Mouse (Mus musculus) forebrain, embryonic 14.5 days (tissue): ENCODE data around the gene Psme2. TPM values are rescaled to one million over a fixed set of nuclear protein-coding genes. Genes with fewer than 3 reads are reported as not detected.

Source experiments
- ATAC-seq: fragments of 200-750 bp; cut with Nextera tagmentation; 2 replicates; pipeline ENCODE4 v1.8.0; 2017; ENCODE audit warnings: mild to moderate bottlenecking, moderate library complexity
- DNase-seq: peaks from one replicate; pipeline ENCODE4 v3.0.0-alpha.2; 2015; ENCODE audit warnings: low spot score
- H3K27ac ChIP-seq: fragments of 300-500 bp; sonication (generic); 2 replicates; pipeline ENCODE4 v1.5.1; 2014; ENCODE audit warnings: low read depth, mild to moderate bottlenecking, control low read depth, low read length, moderate library complexity
- H3K27me3 ChIP-seq: fragments of 300-500 bp; sonication (generic); replicated peaks from 2 replicates; pipeline ENCODE4 v1.6.1; 2014; ENCODE audit warnings: low read length, control low read depth, mixed read lengths; ENCODE audit not compliant: control insufficient read depth, insufficient read depth
- H3K36me3 ChIP-seq: fragments of 300-500 bp; sonication (generic); 2 replicates; pipeline ENCODE4 v1.6.1; 2014; ENCODE audit warnings: low read length, control low read depth; ENCODE audit not compliant: control insufficient read depth, insufficient read depth
- H3K4me1 ChIP-seq: fragments of 300-500 bp; sonication (generic); 2 replicates; pipeline ENCODE4 v1.6.1; 2014; ENCODE audit warnings: antibody characterized with exemption, low read length, control low read depth; ENCODE audit not compliant: control insufficient read depth, insufficient read depth
- H3K4me2 ChIP-seq: fragments of 300-500 bp; sonication (generic); 2 replicates; pipeline ENCODE4 v1.6.1; 2014; ENCODE audit warnings: mild to moderate bottlenecking, control low read depth, low read length
- H3K4me3 ChIP-seq: fragments of 300-500 bp; sonication (generic); 2 replicates; pipeline ENCODE4 v1.5.1; 2014; ENCODE audit warnings: low read depth, low read length, control low read depth
- H3K9ac ChIP-seq: fragments of 300-500 bp; sonication (generic); 2 replicates; pipeline ENCODE4 v1.6.1; 2014; ENCODE audit warnings: mild to moderate bottlenecking, low read length, control low read depth, moderate library complexity
- H3K9me3 ChIP-seq: fragments of 300-500 bp; sonication (generic); replicated peaks from 2 replicates; pipeline ENCODE4 v1.6.1; 2016; ENCODE audit warnings: low read length, control low read depth, mixed read lengths; ENCODE audit not compliant: control insufficient read depth
- WGBS: fragments of 180-500 bp; shearing (Covaris S2); extraction: QIAGEN DNeasy Blood & Tissue Kit; methylation state at CpG from one replicate; pipeline ENCODE4 v1.1.7; 2014; 5-methylcytosine and 5-hydroxymethylcytosine counted together
- polyA plus RNA-seq: library from polyadenylated mRNA; unstranded; fragments of >200 nt; fragmentation: Nextera tagmentation; extraction: Ambion mirVana; gene quantifications from 2 replicates; pipeline ENCODE4 v1.2.1, GENCODE M21; 2014

Psme2 gene
- polyA plus RNA-seq, 1 experiment from 2014 or later, result 206 TPM

DNA sequence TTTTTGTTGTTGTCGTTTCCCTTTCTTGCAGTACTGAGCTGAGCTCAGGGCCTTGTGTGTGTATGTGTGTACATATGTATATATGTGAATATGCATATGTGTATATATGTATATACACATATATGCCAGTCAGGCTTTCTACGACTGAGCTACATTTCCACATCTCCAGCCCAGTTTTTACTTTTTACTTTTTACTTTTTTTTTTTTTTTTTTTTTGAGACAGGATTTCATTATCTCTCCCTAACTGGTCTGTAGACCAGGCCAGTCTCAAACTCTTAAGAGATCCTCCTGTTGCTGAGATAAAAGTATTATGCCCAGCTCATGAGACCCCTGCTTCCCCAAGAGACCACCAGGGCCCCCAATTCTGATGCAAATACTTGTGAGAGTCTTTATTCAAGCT is 25.9 kb upstream of the Psme2 start:
- Histone ChIP-seq H3K27me3 (no peaks in the 10 kb centered on the region), H3K27ac (no peak overlapping the region), H3K9me3 (no peaks in the 10 kb centered on the region), H3K4me1 (no peaks in the 10 kb centered on the region), H3K9ac (no peak overlapping the region), H3K36me3 (no peaks in the 10 kb centered on the region), H3K4me2 (no peak overlapping the region), H3K4me3 (no peak overlapping the region)
- DNase-seq (no peak), ATAC-seq (no peak)
- 84% methylated on average over 2 of the region's 2 CpGs for WGBS

DNA sequence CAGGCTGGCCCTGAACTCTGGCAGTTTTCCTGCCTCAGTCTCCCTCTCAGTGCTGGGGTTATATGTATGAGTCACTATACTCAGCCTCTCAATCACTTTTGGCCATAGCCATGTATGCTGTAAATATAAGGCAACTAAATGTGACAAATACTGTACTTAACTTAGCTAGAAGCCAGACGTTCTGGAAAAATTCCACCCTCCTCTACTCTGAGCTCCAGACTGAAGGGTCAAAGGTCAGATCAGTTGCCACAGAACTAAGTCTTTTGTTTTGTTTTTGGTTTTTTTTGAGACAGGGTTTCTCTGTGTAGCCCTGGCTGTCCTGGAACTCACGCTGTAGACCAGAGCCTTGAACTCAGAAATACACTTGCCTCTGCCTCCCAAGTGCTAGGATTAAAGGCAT is 25.0 kb upstream of the Psme2 start:
- Histone ChIP-seq H3K4me1 (no peaks in the 10 kb centered on the region), H3K9me3 (no peaks in the 10 kb centered on the region), H3K9ac (no peak overlapping the region), H3K27ac (no peak overlapping the region), H3K27me3 (no peaks in the 10 kb centered on the region), H3K4me2 (no peak overlapping the region), H3K4me3 (no peak overlapping the region), H3K36me3 (no peaks in the 10 kb centered on the region)
- ATAC-seq (no peak), DNase-seq (no peak)
- WGBS, result 55% methylated on average over 2 of the region's 2 CpGs

DNA sequence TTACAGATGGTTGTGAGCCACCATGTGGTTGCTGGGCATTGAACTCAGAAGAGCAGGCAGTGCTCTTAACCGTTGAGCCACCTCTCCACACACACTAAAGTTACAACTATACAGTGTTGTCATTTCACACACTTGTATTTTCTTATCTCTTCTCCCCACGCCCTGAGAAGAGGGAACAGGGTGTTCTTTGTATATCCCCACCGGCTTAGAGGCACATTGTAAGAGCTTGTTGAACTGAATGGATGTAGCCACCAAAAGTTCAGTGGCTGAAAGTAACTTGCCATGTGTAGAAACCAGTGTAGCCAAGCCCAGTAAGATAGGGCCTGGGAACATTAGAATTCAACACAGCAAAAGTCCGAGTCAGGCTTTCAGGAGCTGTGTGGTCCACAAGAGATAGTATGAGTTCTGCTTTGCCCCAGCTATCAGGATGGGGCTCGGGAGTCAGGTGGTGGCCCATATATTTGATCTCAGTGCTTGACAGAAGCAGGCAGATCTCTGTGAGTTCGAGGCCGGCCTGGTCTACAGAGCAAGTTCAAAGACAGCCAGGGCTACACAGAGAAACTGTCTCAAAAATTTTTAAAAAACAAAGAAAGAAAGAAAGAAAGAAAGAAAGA is 23.8 kb upstream of the Psme2 start:
- Histone ChIP-seq H3K9me3 (no peaks in the 10 kb centered on the region), H3K27ac (no peak overlapping the region), H3K4me3 (no peak overlapping the region), H3K27me3 (no peaks in the 10 kb centered on the region), H3K9ac (no peak overlapping the region), H3K36me3 (peaks cover 7% of the 10 kb centered on the region; the same call in 1 of the 2 replicates), H3K4me1 (no peaks in the 10 kb centered on the region), H3K4me2 (no peak overlapping the region)
- no peak for ATAC-seq
- WGBS, result 82% methylated on average over 7 of the region's 7 CpGs
- DNase-seq, result no peak

DNA sequence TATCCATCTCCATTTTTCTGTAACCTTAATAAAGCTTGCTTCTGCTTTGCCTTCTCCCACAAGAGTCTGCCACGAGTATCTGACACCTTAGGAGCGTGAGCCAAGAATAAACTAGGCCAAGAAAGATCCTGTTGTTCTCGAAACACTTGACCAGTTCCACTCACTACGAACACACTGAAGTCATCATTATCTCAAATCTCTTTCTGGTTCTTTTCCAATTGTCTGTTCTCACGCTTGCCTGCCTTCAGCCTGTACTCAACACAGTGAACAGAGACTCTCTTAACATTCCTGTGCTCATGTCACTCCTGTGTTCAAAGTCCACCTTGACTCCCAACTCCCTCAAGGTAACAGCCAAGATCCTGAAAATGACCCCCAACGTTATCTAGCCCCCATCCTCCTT is 22.4 kb upstream of the Psme2 start:
- H3K4me3 ChIP-seq, result no peak overlapping the region
- H3K27me3 ChIP-seq, result no peaks in the 10 kb centered on the region
- H3K4me2 ChIP-seq, result no peak overlapping the region
- ATAC-seq (no peak), DNase-seq (no peak)
- H3K4me1 ChIP-seq, result no peaks in the 10 kb centered on the region
- no peaks in the 10 kb centered on the region for H3K9me3 ChIP-seq
- peaks cover 19% of the 10 kb centered on the region for H3K36me3 ChIP-seq
- no peak overlapping the region for H3K27ac ChIP-seq
- no peak overlapping the region for H3K9ac ChIP-seq
- 69% methylated on average over 6 of the region's 6 CpGs for whole genome bisulfite sequencing

GRCm38 (mm10) chr14:55608339-55608738 is 17.4 kb upstream of the Psme2 start:
- no peaks in the 10 kb centered on the region for H3K9me3 ChIP-seq
- H3K27ac ChIP-seq, result no peak overlapping the region
- H3K4me1 ChIP-seq, result no peaks in the 10 kb centered on the region
- no peak overlapping the region for H3K9ac ChIP-seq
- H3K4me2 ChIP-seq, result no peak overlapping the region
- WGBS, result 95% methylated on average over 6 of the region's 6 CpGs
- peaks cover 43% of the 10 kb centered on the region for H3K36me3 ChIP-seq
- H3K27me3 ChIP-seq, result no peaks in the 10 kb centered on the region
- DNase-seq (no peak), ATAC-seq (no peak)
- no peak overlapping the region for H3K4me3 ChIP-seq

GRCm38 (mm10) chr14:55605743-55606459 is 15.0 kb upstream of the Psme2 start:
- Histone ChIP-seq H3K9ac (no peak overlapping the region), H3K4me3 (no peak overlapping the region), H3K36me3 (peaks cover 68% of the 10 kb centered on the region), H3K27me3 (no peaks in the 10 kb centered on the region), H3K9me3 (no peaks in the 10 kb centered on the region), H3K4me1 (no peaks in the 10 kb centered on the region), H3K4me2 (no peak overlapping the region), H3K27ac (no peak overlapping the region)
- DNase-seq, result no peak
- no peak for ATAC-seq
- WGBS, result 94% methylated on average over 16 of the region's 16 CpGs

GRCm38 (mm10) chr14:55604823-55605222 is 13.9 kb upstream of the Psme2 start:
- H3K4me1 ChIP-seq, result no peaks in the 10 kb centered on the region
- no peak for DNase-seq
- 95% methylated on average over 11 of the region's 11 CpGs for WGBS
- no peaks in the 10 kb centered on the region for H3K9me3 ChIP-seq
- no peak overlapping the region for H3K4me2 ChIP-seq
- no peak overlapping the region for H3K9ac ChIP-seq
- H3K36me3 ChIP-seq, result peaks cover 73% of the 10 kb centered on the region
- H3K27me3 ChIP-seq, result no peaks in the 10 kb centered on the region
- ATAC-seq, result no peak
- no peak overlapping the region for H3K4me3 ChIP-seq
- H3K27ac ChIP-seq, result no peak overlapping the region

GRCm38 (mm10) chr14:55603633-55604576 is 13.0 kb upstream of the Psme2 start:
- Histone ChIP-seq H3K4me3 (peak overlapping the region; percentile 3; the same call in 1 of the 2 replicates), H3K27me3 (no peaks in the 10 kb centered on the region), H3K9ac (no peak overlapping the region; the same call in 1 of the 2 replicates), H3K4me2 (peak overlapping the region; percentile 36), H3K4me1 (no peaks in the 10 kb centered on the region), H3K36me3 (peaks cover 74% of the 10 kb centered on the region), H3K9me3 (no peaks in the 10 kb centered on the region), H3K27ac (no peak overlapping the region)
- peak; percentile 90 for ATAC-seq
- DNase-seq, result peak; percentile 84
- 20% methylated on average over 19 of the region's 19 CpGs for WGBS
